Mouse (Mus musculus): ENCODE measurements at regions not wholly inside any gene's neighbourhood (a gene's known extent, or its start where the extent isn't known, plus 50 kb on each side); places are given as distances from the start of the nearest gene placed in this dataset.

DNA sequence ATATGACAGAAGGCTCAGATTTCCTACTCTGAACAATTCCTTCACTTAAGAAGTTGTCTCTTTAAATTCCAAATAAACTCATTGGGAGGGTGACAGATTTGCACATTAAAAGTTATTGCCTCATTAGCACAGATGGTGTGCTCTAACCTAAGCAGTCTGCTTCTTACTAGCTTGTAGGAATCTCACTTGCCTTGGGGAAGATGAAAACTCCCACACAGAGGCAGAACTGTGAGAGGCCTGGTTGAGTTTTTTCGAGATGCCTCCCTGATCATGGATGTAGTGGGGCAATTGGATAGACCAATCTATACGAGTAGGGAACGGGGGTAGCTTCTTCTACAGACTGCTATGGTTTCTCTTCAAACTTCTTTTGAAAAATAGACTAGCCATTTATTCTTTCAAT, 485.3 kb downstream of the Tdrd3 start:
- H3K27ac ChIP-seq (ENCODE audit: insufficient read depth, low read depth, low read length, poor library complexity, severe bottlenecking) = no peak overlapping the region
- H3K9me3 ChIP-seq (ENCODE audit: control insufficient read depth, insufficient read depth, low read depth, low read length) = no peaks in the 10 kb centered on the region
- H3K36me3 ChIP-seq (ENCODE audit: control insufficient read depth, insufficient read depth, low read length, poor library complexity, severe bottlenecking) = no peaks in the 10 kb centered on the region
- no peaks in the 10 kb centered on the region for H3K4me1 ChIP-seq (ENCODE audit: control insufficient read depth in 2 of 2, insufficient read depth in 2 of 2, low read length in 2 of 2, poor library complexity in 1 of 2)
- no peak overlapping the region for H3K4me3 ChIP-seq (ENCODE audit: insufficient read depth in 1 of 2, low read depth in 1 of 2, low read length in 2 of 2, poor library complexity in 1 of 2, severe bottlenecking in 1 of 2)
- in situ Hi-C loops (cut with MboI; ENCODE audit: low sequenced_read_pairs in 2 of 2, unreplicated experiment in 2 of 2) = no loop called here
- TF ChIP-seq ZC3H11A (IDR thresholded peaks at IDR 0.05; ENCODE audit: borderline replicate concordance, low read depth, low read length) (no peak), HCFC1 (IDR thresholded peaks at IDR 0.05; ENCODE audit: borderline replicate concordance, insufficient read depth, low read length) (no peak), MAFK (IDR thresholded peaks at IDR 0.05; ENCODE audit: insufficient read depth, low read depth, low read length) (no peak), CHD2 (IDR thresholded peaks at IDR 0.05; ENCODE audit: low read depth, low read length) (no peak), ZNF384 (IDR thresholded peaks at IDR 0.05; ENCODE audit: low read depth, low read length) (no peak)
- no peak for DNase-seq (ENCODE audit: low read depth, low spot score)
- H3K9ac ChIP-seq (ENCODE audit: insufficient read depth, low read depth, low read length, poor library complexity, severe bottlenecking) = no peak overlapping the region

- no peak for TF ChIP-seq CHD2 (IDR thresholded peaks at IDR 0.05; ENCODE audit: low read depth, low read length)
- TF ChIP-seq ZC3H11A (IDR thresholded peaks at IDR 0.05; ENCODE audit: borderline replicate concordance, low read depth, low read length) = no peak
- no peak for TF ChIP-seq MAFK (IDR thresholded peaks at IDR 0.05; ENCODE audit: insufficient read depth, low read depth, low read length)
- TF ChIP-seq HCFC1 (IDR thresholded peaks at IDR 0.05; ENCODE audit: borderline replicate concordance, insufficient read depth, low read length) = no peak
- Histone ChIP-seq H3K9ac (ENCODE audit: insufficient read depth, low read depth, low read length, poor library complexity, severe bottlenecking) (no peak overlapping the region), H3K4me1 (ENCODE audit: control insufficient read depth in 2 of 2, insufficient read depth in 2 of 2, low read length in 2 of 2, poor library complexity in 1 of 2) (no peaks in the 10 kb centered on the region), H3K4me3 (ENCODE audit: insufficient read depth in 1 of 2, low read depth in 1 of 2, low read length in 2 of 2, poor library complexity in 1 of 2, severe bottlenecking in 1 of 2) (no peak overlapping the region), H3K27ac (ENCODE audit: insufficient read depth, low read depth, low read length, poor library complexity, severe bottlenecking) (no peak overlapping the region), H3K9me3 (ENCODE audit: control insufficient read depth, insufficient read depth, low read depth, low read length) (no peaks in the 10 kb centered on the region), H3K36me3 (ENCODE audit: control insufficient read depth, insufficient read depth, low read length, poor library complexity, severe bottlenecking) (no peaks in the 10 kb centered on the region)
- DNase-seq (ENCODE audit: low read depth, low spot score) = no peak
- in situ Hi-C loops (cut with MboI; ENCODE audit: low sequenced_read_pairs in 2 of 2, unreplicated experiment in 2 of 2) = no loop called here
Observed at GRCm38 (mm10) chr14:87902416-87902815, 486.0 kb downstream of the Tdrd3 start.
